Mouse (Mus musculus) forebrain, embryonic 15.5 days (tissue): ENCODE measurements at regions not wholly inside any gene's neighbourhood (a gene's known extent, or its start where the extent isn't known, plus 50 kb on each side); places are given as distances from the start of the nearest gene placed in this dataset.

Experiments
- ATAC-seq: fragments of 200-750 bp; cut with Nextera tagmentation; replicated peaks from 2 replicates; pipeline ENCODE4 v1.8.0; 2017; ENCODE audit warnings: mild to moderate bottlenecking, moderate TSS enrichment, moderate library complexity
- H3K27ac ChIP-seq: fragments of 300-500 bp; sonication (generic); replicated peaks from 2 replicates; pipeline ENCODE4 v1.5.1; 2015; ENCODE audit warnings: mild to moderate bottlenecking, inconsistent platforms
- H3K27me3 ChIP-seq: fragments of 300-500 bp; sonication (generic); 2 replicates; pipeline ENCODE4 v1.6.1; 2015; ENCODE audit warnings: inconsistent platforms
- H3K36me3 ChIP-seq: fragments of 300-500 bp; sonication (generic); 2 replicates; pipeline ENCODE4 v1.6.1; 2015; ENCODE audit warnings: mild to moderate bottlenecking, inconsistent platforms
- H3K4me1 ChIP-seq: fragments of 300-500 bp; sonication (generic); 2 replicates; pipeline ENCODE4 v1.6.1; 2015; ENCODE audit warnings: inconsistent platforms
- H3K4me2 ChIP-seq: fragments of 300-500 bp; sonication (generic); replicated peaks from 2 replicates; pipeline ENCODE4 v1.6.1; 2015; ENCODE audit warnings: mild to moderate bottlenecking, inconsistent platforms
- H3K4me3 ChIP-seq: fragments of 300-500 bp; sonication (generic); 2 replicates; pipeline ENCODE4 v1.5.1; 2015; ENCODE audit warnings: mild to moderate bottlenecking, inconsistent platforms
- H3K9ac ChIP-seq: fragments of 300-500 bp; sonication (generic); replicated peaks from 2 replicates; pipeline ENCODE4 v1.6.1; 2015; ENCODE audit warnings: mild to moderate bottlenecking, inconsistent platforms
- H3K9me3 ChIP-seq: fragments of 300-500 bp; sonication (generic); 2 replicates; pipeline ENCODE4 v1.6.1; 2016; ENCODE audit warnings: inconsistent platforms
- WGBS: fragments of 180-500 bp; shearing (Covaris S2); methylation state at CpG from one replicate; pipeline ENCODE4 v1.1.7; 2015; ENCODE audit warnings: mixed read lengths; 5-methylcytosine and 5-hydroxymethylcytosine counted together

DNA sequence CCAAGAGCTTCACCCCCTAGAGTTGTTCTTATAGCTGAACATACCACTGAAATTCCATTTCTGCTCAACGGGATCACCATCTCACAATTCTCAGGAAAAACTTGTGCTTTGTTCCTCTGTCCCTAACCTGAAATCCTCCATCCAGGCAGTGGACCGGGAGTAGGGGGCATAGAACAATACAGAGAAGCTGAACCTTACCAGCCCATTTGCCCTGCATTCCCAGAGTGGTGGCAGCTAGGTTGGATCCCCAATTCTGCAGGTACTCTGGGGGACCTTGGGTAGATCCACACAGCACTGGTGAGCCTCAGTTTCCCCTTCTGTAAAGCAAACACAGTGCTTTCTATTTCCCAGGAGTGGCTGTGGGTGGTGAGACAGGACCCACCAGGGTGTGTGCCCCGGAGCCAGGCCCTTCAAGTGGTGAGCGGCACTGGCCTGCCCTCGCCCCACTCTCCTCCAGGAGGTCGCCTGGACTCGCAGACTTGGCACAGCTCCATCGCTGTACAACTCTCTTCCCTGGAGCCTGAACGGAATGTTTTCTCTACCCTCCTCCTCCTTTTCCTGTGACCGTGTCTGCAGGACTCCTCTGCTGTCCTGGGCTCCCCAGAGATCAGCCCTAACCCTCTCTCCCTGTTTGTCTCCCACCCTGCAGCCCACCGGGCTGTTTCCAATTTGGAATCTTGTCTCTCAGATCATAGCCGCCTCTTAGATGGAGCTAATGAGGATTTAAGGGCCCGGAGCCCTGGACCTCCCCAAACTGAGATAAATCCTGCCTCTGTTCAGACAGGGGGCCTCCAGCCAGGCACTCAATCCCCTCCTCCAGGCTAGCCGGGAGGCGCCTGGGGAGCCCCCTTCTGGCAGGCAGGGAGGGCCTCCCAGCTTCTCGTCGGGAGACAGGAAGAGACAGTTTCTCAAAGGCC lies 52.3 kb upstream of the Cux1 start:
- Histone ChIP-seq H3K9ac (no peak overlapping the region), H3K27ac (no peak overlapping the region), H3K27me3 (peaks cover 30% of the 10 kb centered on the region), H3K9me3 (no peaks in the 10 kb centered on the region), H3K4me1 (peaks cover 18% of the 10 kb centered on the region), H3K4me2 (no peak overlapping the region), H3K36me3 (no peaks in the 10 kb centered on the region), H3K4me3 (no peak overlapping the region)
- WGBS: 10% methylated on average over 17 of the region's 17 CpGs
- ATAC-seq: no peak

DNA sequence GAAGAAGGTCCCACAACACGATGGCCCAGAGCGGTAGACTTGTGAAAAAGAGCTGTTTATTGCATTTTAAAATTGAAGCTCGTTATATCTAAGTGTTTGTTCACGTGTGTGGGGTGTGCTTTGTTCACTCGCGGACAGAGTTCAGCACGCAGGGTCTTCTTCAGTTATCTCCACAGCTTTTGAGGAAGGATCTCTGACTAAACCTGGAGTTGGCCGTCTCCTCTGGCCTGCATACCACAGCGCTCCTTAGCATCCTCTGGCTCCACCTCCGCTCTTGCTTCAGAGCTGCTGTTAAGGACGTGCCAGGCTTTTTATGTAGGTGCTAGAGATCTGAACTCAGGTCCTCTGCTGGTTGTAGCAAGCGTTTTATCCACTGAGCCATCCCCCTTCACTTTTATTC lies 52.9 kb upstream of the Cux1 start:
- no peak for ATAC-seq
- WGBS: 24% methylated on average over 12 of the region's 12 CpGs

DNA sequence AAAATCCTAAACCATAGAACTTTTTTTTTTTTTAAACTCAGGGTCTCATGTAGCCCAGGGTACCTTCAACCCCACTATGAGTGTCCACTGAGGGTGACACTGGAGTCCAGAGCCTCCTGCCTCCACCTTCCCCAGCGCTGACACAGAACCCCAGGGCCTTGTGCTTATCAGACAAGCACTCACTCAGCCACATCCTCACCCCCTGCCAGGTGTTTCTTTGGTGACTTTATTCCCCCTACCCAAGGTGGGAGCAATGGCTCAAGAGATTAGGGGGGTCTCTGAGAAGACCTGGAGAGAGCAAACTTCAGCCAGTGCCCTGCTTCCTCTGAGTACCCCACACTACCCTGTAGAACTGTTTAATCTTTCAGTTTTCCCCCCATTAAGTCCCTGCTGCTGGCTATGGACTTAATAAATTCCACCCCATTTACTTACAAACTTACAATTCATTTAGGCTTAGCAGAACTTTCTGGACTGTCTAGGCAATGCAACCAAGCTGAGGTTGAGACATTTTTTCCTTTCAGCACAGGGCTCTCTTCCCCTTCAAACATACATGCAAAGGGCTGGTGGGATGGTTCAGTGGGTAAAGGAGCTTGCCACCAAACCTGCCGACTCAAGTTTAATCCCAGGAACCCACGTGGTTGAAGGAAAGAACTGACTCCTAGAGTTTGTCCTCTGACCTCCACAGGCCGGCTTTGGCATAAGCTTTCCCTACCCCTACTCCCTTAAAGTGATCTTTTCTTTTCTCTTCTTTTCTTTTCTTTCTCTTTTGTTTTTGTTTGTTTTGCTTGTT lies 54.2 kb upstream of the Cux1 start:
- 36% methylated on average over 4 of the region's 4 CpGs for WGBS
- peaks cover 30% of the 10 kb centered on the region for H3K27me3 ChIP-seq
- H3K4me1 ChIP-seq: peaks cover 18% of the 10 kb centered on the region
- H3K9me3 ChIP-seq: no peaks in the 10 kb centered on the region
- no peak for ATAC-seq
- no peak overlapping the region for H3K4me3 ChIP-seq
- H3K36me3 ChIP-seq: no peaks in the 10 kb centered on the region
- no peak overlapping the region for H3K27ac ChIP-seq
- no peak overlapping the region for H3K9ac ChIP-seq
- H3K4me2 ChIP-seq: no peak overlapping the region

More for the DNA sequence above, 52.9 kb upstream of the Cux1 start:
- Histone ChIP-seq H3K27me3 (peaks cover 30% of the 10 kb centered on the region), H3K4me3 (no peak overlapping the region), H3K9ac (no peak overlapping the region), H3K9me3 (no peaks in the 10 kb centered on the region), H3K4me1 (peaks cover 18% of the 10 kb centered on the region), H3K27ac (no peak overlapping the region), H3K36me3 (no peaks in the 10 kb centered on the region), H3K4me2 (no peak overlapping the region)

DNA sequence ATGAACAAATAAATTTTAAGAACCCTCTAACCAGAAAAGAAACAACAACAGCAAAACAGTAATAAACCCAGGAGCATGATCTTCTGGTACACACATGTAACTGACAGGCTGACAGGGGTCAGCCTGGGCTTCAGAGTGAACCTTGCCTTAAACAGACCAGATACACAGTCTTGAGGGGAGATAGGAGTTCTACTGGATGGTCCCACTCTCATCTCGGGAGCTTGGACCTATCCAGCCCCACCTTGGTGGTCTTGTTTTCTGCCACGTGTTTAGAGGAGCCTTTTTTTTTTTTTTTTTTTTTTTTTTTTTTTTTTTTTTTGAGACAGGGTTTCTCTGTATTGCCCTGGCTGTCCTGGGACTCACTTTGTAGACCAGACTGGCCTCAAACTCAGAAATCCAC lies 54.9 kb upstream of the Cux1 start:
- H3K27me3 ChIP-seq: peaks cover 30% of the 10 kb centered on the region
- WGBS: 18% methylated on average over 2 of the region's 2 CpGs
- peaks cover 18% of the 10 kb centered on the region for H3K4me1 ChIP-seq
- no peak overlapping the region for H3K9ac ChIP-seq
- H3K27ac ChIP-seq: no peak overlapping the region
- no peak overlapping the region for H3K4me2 ChIP-seq
- ATAC-seq: no peak
- no peaks in the 10 kb centered on the region for H3K9me3 ChIP-seq
- no peaks in the 10 kb centered on the region for H3K36me3 ChIP-seq
- no peak overlapping the region for H3K4me3 ChIP-seq

DNA sequence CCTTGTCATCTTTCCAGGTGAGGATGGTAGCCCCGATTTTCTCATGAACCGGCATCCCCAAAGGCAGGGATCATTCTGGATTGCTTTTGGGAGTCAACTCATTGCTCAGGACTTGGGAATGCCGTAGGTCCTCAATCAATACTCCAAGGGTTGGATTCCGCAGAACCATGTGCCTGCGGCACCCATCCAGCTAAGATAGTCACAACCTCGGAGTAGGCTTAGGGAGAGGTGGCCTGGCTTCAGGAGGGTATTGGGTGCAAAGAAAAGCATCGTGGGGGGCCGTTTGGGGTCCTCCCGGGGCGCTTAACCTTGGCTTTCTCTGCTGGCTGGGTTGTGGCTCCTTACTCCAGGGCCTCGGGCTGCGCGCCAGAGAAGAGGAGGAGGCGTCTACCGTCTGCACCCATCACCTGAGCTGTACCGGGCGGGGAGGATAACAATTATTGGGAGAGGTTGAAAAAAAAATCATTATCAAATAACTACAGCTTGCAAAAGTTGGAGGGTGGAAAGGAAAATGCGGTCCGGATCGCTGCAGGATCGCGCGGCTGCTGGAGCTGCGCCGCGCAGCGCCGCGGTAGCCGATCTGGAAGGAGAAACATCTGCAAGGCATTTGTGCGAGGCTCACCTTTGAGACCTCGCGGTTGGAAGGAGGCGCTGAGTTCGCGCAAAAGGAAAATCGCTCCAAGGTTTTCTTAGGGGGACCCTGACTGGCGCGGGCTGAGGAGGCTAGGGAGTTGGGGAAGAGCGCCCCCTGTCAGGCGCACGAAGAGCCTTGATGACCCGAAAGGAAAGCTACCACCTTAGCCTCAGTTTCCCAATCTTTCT lies 55.6 kb upstream of the Cux1 start:
- no peaks in the 10 kb centered on the region for H3K36me3 ChIP-seq
- 4% methylated on average over 42 of the region's 43 CpGs for WGBS
- H3K4me2 ChIP-seq: peak overlapping the region; percentile 75
- no peak overlapping the region for H3K27ac ChIP-seq
- H3K4me3 ChIP-seq: peak overlapping the region; percentile 43
- H3K9ac ChIP-seq: peak overlapping the region; percentile 33
- 0 out of 2 replicates have a peak, but pooled peaks have one; percentile 32 for ATAC-seq
- peaks cover 30% of the 10 kb centered on the region for H3K27me3 ChIP-seq
- peaks cover 18% of the 10 kb centered on the region for H3K4me1 ChIP-seq
- H3K9me3 ChIP-seq: no peaks in the 10 kb centered on the region

DNA sequence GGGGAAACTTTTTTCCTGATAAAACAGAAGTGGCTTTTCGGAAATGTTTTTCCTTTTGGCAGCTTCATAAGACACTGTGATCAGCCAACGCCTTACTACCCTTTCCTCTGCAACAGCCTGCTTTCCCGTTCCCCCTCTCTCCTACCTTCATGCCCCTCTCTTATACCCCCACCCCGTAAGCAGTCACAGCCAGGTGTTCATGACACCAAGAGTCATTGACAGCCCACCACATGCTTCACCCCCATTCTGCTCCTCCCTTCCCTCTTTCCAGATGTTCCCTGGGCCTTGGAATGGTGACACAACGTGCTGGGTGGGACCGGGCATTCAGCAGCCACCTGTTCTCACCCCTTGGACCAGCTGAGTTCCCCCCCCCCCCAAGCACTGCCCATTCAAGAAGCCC lies 56.5 kb upstream of the Cux1 start:
- 60% methylated on average over 6 of the region's 6 CpGs for WGBS

DNA sequence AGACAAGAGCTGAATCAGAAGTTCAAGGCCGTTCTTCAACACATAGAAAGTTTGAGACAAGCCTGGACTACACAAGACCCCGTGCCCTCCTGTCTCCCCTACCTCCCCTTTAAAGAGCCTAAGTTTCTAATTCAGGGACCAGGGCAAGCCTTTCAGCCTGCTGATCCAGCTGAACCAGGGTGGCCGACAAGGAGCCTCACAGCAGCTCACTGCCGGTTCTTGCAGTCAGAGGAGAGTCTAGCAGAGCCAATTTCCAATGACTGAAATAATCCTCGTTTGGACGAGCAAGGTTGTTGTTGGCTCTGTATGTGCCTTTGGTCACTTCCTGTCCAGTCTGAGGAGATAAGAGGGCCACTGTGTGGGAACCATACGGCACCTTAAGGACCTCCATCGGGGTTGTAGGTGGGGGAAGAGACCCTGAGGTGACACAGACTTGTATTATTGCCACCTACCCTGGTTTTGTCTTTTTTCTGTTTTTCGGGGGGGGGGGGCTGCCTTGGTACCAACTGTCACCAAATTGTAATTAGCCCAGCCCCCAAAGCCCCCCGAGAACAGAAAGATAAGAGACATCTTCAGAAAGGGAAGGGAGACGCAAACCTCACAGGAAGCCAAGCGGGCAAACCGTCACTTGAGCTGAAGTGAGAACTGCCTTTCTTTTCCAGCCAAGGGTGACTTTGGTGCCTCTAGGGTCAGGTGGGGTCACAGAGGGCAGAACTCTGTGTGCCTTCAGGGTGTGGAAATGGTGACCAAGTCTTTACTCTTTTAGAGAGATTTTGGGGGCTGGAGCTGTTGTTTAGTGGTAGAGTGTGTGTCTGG lies 58.1 kb upstream of the Cux1 start:
- Histone ChIP-seq H3K27me3 (peaks cover 16% of the 10 kb centered on the region), H3K4me3 (no peak overlapping the region), H3K36me3 (no peaks in the 10 kb centered on the region), H3K4me1 (peaks cover 7% of the 10 kb centered on the region), H3K9ac (no peak overlapping the region), H3K4me2 (no peak overlapping the region), H3K27ac (no peak overlapping the region), H3K9me3 (no peaks in the 10 kb centered on the region)
- WGBS: 76% methylated on average over 13 of the region's 13 CpGs
- ATAC-seq: no peak

More for the DNA sequence above, 56.5 kb upstream of the Cux1 start:
- no peaks in the 10 kb centered on the region for H3K9me3 ChIP-seq
- H3K27ac ChIP-seq: no peak overlapping the region
- no peak for ATAC-seq
- H3K9ac ChIP-seq: no peak overlapping the region
- H3K27me3 ChIP-seq: peaks cover 27% of the 10 kb centered on the region
- no peak overlapping the region for H3K4me2 ChIP-seq
- no peaks in the 10 kb centered on the region for H3K36me3 ChIP-seq
- H3K4me1 ChIP-seq: peaks cover 18% of the 10 kb centered on the region
- H3K4me3 ChIP-seq: no peak overlapping the region

DNA sequence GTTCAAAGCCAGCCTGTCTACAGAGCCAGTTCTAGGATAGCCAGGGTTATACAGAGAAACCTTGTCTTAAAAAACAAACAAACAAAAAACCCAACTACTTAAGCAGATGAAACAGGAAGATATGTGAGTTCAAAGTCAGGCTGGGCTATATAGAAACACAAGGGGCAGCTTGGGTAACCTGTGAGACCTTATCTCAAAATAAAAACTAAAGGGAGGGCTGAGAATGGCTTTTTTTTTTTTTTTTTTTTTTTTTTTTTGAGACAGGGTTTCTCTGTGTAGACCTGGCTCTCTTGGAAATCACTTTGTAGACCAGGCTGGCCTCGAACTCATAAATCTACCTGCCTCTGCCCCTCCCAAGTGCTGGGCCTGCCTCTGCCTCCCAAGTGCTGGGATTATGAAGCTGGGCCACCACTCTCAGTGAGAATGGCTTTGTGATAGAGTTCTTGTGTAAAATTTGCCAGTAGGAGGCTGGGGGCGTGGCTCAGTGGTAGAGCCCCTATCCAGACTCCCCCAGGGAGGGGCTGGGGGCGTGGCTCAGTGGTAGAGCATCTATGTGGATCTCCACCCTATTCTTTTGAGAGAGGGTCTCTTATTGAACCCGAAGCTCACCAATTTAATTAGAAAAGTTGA lies 59.0 kb upstream of the Cux1 start:
- WGBS: 50% methylated on average over 4 of the region's 4 CpGs
- no peaks in the 10 kb centered on the region for H3K9me3 ChIP-seq
- H3K36me3 ChIP-seq: no peaks in the 10 kb centered on the region
- peaks cover 7% of the 10 kb centered on the region for H3K4me1 ChIP-seq
- no peak overlapping the region for H3K27ac ChIP-seq
- no peak overlapping the region for H3K4me2 ChIP-seq
- H3K4me3 ChIP-seq: no peak overlapping the region
- H3K9ac ChIP-seq: no peak overlapping the region
- peaks cover 11% of the 10 kb centered on the region for H3K27me3 ChIP-seq
- ATAC-seq: no peak

DNA sequence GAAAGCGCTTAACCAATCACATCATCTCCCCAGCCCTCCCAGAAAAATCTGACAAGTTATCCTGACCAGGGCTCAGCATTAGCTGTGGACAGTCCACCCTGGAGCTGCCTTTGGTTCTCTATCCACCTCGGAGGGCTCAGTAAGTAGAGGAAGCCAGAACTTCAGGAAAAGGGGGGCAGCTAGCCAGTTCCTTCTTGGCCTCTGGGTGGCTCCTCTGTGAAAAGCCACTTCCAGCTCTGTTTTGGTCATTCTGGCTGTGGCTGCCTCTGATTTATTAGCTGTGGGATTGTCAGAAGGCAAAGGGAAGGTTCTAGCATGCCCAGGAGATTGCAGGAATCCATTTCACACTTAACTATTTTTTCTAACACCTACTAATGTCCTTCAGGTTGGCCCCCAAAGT lies 59.6 kb upstream of the Cux1 start:
- ATAC-seq: no peak
- H3K4me3 ChIP-seq: no peak overlapping the region
- no peak overlapping the region for H3K4me2 ChIP-seq
- no peaks in the 10 kb centered on the region for H3K9me3 ChIP-seq
- peaks cover 5% of the 10 kb centered on the region; the same call in 1 of the 2 replicates for H3K27me3 ChIP-seq
- peaks cover 7% of the 10 kb centered on the region for H3K4me1 ChIP-seq
- H3K27ac ChIP-seq: no peak overlapping the region
- H3K36me3 ChIP-seq: no peaks in the 10 kb centered on the region
- H3K9ac ChIP-seq: no peak overlapping the region
- WGBS: 84% methylated on average over 2 of the region's 2 CpGs

DNA sequence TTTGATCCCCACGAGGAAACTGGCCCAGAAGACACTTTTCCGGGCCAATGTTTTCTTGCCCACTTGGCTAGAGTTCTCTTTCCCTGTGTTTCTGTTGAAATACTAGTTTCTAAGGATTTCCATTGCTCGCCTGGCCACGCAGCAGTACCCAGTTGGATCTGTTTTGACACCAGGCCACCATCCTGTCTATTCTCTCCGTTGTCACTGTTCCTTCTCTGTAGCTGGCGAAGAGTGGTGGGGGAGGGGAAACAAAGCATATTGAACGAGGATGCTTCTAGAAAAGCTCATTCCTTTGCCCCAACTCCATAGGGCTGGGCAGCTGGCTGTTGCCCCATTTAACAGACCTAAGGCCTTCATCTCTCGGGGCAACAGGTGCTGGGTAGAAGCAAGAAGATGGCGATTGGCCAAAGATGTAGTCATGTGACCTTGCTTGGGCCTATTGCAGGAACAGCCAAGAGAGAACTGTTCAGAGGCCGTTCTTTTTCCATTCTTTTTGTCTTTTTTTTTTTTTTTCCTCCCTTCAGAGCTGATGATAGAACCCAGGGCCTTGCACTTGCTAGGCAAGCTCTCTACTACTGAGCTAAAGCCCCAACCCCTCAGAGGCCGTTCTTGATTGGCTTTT lies 60.5 kb upstream of the Cux1 start:
- no peak overlapping the region for H3K4me3 ChIP-seq
- ATAC-seq: no peak
- H3K9ac ChIP-seq: no peak overlapping the region
- H3K4me1 ChIP-seq: peaks cover 5% of the 10 kb centered on the region
- H3K4me2 ChIP-seq: no peak overlapping the region
- no peaks in the 10 kb centered on the region for H3K9me3 ChIP-seq
- H3K27me3 ChIP-seq: peaks cover 2% of the 10 kb centered on the region; the same call in 1 of the 2 replicates
- H3K36me3 ChIP-seq: no peaks in the 10 kb centered on the region
- H3K27ac ChIP-seq: no peak overlapping the region
- WGBS: 65% methylated on average over 11 of the region's 11 CpGs
